Mouse (Mus musculus) T-helper 17 cell (primary cell): ENCODE data around the gene Nup85.
"Not testable (repeated sequence)": the region's sequence is repeated elsewhere in the genome, so short reads cannot be mapped to it uniquely, and the experiment has no call there.

ENCODE experiments used
- in situ Hi-C, 2 experiments: fragments of 300-600 bp; cut with MboI, MseI; formaldehyde crosslinking; loops; 1 replicate in 1 of 2; 2 replicates in 1 of 2; pipeline ENCODE4 v1.15.1; 2025; ENCODE audit warnings: high pct_unique_total_duplicates in 2 of 2

Nup85 gene

GRCm38 (mm10) chr11:115564064-115564809 is at the start of gene Nup85:
Gene Nup85 (plus strand): TSS chr11:115564434.
- in situ Hi-C loops = no loop called here

DNA sequence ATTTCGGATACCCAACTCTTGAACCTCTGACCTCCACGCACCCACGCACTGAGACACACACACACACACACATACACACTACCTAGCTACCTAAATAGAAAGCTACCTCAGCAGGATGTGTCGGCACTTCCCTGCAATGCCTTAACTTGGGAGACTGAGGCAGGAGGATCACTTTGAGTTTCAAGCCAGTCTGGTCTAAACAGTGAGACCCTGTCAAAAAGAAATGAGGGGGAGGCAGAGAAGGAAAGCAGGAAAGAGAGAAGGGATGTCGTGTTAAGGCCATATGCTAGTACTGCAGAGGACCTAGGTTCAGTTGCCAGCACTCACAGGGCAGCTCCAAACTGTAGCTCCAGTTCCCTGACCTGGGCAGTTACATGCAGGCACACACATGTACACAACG is 49.2 kb upstream of the Nup85 start:
- in situ Hi-C loops = no loop called here

DNA sequence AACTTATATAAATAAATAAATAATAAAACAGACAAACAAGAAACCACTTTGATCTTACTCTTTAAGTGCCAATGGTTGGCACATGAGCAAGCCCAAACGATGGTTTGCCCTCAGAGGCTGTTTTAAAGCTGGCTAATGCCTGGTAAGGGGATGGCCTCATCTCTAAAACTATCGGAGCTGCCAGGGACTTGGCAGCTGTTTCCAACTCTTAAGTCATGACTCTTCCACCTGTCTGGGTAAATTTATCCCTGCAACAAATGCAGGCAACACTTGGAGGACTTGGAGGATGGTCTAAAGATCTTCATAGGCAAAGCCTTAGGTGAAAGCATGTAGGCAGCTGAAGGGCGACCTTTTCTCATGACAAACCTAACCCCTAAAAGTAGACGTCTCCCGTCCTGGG is 47.3 kb upstream of the Nup85 start:
- in situ Hi-C loops = no loop called here

DNA sequence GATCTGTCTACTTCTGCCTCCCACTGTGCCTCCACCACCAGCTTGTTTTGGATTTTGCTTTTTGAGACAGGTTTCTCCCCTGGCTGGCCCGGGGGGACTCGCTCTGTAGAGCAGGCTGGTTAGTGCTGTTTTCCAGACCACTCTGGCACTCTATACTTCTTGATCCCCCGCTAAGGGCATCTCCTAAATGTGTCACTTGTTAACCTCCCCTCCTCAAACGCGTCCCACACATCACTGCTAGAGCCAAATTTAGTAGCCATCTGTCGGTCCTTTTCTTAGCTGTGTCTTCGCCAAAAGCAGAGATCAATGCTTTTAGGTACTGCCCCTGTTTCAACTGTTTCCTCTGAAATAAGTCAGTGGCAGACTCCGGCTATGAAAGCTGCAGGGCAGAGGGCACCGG is 45.5 kb upstream of the Nup85 start:
- in situ Hi-C loops = no loop called here

DNA sequence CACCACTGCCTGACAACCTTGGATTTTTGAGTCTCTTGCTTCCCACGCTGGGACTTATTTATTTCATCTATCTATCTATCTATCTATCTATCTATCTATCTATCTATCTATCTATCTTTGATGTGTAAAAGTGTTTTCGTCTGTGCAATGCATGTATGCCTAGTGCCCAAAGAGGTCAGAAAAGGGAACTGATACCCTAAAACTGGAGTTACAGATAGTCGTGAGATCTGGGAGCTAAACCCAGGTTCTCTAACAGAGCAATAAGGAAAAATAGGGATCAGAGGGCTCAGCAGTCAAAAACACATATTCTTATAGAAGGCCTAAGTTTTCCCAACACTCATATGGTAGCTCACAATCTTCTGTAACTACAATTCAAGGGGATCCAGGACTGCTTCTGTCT is 44.7 kb upstream of the Nup85 start:
- in situ Hi-C loops = no loop called here

- in situ Hi-C loops = no loop called here
Measured at GRCm38 (mm10) chr11:115520218-115520617, 44.0 kb upstream of the Nup85 start.

GRCm38 (mm10) chr11:115521080-115521479 is 43.2 kb upstream of the Nup85 start:
- in situ Hi-C loops = no loop called here

DNA sequence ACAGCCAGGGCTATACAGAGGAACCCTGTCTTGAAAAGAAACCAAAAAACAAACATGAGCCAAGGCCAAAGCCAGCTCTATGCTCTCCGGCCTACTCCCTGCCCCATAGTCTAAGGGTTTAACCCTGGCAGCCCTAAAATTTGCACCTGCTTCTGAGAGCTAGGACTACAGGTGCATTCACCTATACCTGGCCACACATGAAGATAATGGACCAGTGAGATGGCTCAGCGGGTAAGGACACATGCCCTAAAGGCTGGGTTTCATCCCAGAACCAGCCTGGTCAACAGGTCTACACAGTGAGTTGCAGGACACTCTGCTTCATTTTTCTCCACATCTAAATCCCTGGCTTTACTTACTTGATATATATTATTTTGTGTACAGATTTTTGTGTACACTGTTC is 42.0 kb upstream of the Nup85 start:
- in situ Hi-C loops = no loop called here

DNA sequence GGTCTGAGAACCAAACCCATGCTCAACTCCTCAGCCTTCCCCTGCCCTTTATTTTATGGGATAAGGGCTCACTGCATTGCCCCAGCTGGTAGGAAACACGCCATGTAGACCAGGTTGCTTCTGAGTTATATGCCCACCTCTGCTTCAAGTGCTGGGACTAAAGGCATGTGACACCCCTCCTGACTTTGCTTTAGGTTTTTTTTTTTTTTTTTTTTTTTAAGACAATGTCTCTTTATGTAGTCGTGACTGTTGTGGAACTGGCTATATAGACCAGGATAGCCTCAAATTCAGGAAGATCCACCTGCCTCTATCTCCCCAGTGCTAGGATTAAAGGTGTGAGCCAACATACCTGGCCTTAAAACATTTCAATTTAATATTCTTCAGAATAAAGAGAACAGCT is 41.5 kb upstream of the Nup85 start:
- in situ Hi-C loops = no loop called here

DNA sequence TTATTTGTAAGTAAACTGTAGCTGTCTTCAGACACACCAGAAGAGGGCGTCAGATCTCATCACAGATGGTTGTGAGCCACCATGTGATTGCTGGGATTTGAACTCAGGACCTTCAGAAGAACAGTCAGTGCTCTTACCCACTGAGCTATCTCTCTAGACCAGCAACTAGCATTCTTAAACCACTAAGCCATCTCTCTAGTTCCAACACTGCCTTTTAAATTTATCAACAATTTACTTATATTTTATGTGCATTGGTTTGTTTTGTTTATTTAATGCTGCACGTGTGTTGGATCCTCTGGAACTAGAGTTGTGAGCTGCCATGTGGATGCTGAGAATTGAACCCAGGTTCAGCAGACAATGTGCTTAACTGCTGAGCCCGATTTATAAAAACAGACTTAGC is 37.8 kb upstream of the Nup85 start:
- in situ Hi-C loops = not testable (repeated sequence)

- in situ Hi-C loops = loop anchor here (5.0 kb wide), 1 partner anchor 48 kb away; no protein-coding TSS in a partner anchor
Measured at GRCm38 (mm10) chr11:115534759-115535371, 29.4 kb upstream of the Nup85 start.

GRCm38 (mm10) chr11:115535401-115536037 is 28.7 kb upstream of the Nup85 start:
- in situ Hi-C loops = no loop called here

GRCm38 (mm10) chr11:115536038-115536681 is 28.1 kb upstream of the Nup85 start, which contains the start of gene Sumo2:
Gene Sumo2 (minus strand): TSS chr11:115536276.
- in situ Hi-C loops = no loop called here

DNA sequence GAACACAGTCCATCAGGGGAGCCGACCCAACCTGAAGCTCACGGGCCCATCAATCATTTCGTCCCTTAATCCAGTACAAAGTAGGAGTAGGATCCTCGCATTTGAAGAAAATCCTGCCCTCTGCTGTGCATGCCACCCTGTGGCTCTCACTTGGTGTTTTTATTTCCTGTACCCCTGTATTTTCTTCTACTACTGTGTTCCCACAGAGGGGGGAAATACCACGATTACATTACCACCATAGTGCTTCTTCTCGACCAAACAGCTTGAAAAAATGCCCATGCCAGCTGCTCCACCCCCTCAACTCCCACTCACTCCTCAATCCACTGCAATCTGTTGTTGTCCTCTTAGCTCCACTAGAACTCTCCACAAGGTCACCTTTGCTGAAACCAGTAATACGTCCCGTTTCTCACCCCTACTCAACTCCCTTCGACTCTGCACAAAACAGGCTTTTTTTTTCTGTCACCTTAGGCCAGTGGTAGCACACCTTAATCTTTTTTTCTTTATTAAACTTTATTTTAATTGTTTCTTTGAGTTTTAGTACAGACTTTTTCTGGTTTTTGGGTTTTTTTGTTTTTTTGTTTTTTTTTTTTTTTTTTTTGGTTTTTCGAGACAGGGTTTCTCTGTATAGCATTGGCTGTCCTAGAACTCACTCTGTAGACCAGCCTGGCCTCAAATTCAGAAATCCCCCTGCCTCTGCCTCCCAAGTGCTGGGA is 27.2 kb upstream of the Nup85 start:
- in situ Hi-C loops = no loop called here

DNA sequence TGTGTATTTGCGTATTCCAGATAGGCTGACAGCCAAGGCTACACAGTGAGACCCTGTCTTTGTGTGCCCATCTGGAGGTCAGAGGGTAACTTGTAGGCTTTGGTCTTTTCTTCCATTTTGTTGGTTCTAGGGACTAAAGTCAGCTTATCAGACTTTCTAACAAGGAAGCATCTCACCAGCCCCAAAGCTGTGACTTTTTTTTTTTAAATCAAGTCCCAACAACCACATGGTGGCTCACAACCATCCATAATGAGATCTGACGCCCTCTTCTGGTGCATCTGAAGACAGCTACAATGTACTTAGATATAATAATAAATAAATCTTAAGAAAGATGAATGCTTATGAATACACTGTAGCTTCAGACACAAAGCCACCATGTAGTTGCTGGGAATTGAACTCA is 26.2 kb upstream of the Nup85 start:
- in situ Hi-C loops = no loop called here

DNA sequence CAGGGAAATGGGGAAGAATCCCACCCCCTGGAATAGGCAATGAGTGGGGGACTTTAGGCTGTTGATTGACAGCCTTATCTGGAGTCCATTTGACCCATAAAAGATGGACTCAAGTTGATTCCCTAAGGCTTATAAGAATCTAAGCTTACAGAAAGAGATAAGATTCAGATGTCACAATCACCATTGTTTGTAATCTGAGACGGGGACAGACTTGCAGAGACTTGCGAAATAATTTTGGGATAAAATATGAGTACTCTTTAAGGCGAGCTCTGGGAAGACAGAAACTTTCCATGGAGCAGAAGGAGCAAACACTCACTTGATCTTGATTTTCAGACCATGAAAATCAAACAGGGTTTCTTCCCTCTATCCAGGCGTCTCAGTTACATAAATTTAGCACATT is 20.7 kb upstream of the Nup85 start:
- in situ Hi-C loops = no loop called here

DNA sequence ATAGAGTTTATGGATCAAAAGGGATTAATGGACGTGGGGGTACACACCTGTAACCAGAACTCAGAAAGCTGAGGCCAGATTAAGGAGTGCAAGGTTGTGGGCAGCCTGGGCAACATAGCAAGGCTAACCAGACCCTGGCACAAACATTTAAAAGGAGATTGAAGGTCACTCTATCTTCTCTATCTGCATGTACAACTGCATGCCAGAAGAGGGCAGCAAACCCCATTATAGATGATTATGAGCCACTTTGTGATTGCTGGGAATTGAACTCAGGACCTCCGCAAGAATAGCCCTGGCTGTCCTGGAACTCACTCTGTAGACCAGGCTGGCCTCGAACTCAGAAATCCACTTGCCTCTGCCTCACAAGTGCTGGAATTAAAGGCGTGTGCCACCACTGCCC is 11.5 kb upstream of the Nup85 start:
- in situ Hi-C loops = loop anchor here in 1 of 2 experiments (10.0 kb wide), 1 partner anchor 162 kb away; no protein-coding TSS in a partner anchor

DNA sequence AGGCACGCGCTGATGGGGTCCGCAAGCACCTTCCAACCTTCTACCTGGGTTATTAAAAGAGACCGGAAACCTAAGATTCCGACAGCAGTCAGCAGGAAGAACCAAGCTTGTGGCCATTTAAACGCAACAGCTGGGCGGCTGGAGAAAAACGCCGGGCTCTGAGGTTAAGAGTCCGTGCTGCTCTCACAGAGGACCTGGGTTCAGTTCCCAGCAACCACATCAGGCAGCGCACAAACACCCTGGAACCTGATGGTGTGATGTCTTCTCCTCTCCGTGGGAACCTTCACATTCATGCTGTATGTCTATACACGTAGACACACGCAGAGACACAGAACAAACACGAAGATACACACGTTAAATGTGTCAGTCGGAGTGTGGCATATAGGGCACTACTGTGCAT is 8.5 kb upstream of the Nup85 start:
- in situ Hi-C loops = loop anchor here (5.0 to 10.0 kb wide), 2 partner anchors 159 to 162 kb away; no protein-coding TSS in a partner anchor

- in situ Hi-C loops = no loop called here
Measured at GRCm38 (mm10) chr11:115563406-115563805, 828 bp upstream of the Nup85 start.

- in situ Hi-C loops = no loop called here
Measured at GRCm38 (mm10) chr11:115564961-115565360, 727 bp downstream of the Nup85 start.

GRCm38 (mm10) chr11:115579080-115579479 is 14.8 kb downstream of the Nup85 start:
- in situ Hi-C loops = no loop called here
